Mouse (Mus musculus) neural tube, embryonic 10.5 days (tissue): ENCODE measurements at regions not wholly inside any gene's neighbourhood (a gene's known extent, or its start where the extent isn't known, plus 50 kb on each side); places are given as distances from the start of the nearest gene placed in this dataset.

Experiments used
- DNase-seq: peaks from one replicate; pipeline ENCODE4 v3.0.0-alpha.2; 2017; ENCODE audit warnings: low spot score; ENCODE audit errors: extremely low spot score

- DNase-seq, result no peak
Measured at GRCm38 (mm10) chr6:31190628-31191373, 207.7 kb upstream of the Mkln1 start.

GRCm38 (mm10) chr6:31191577-31191976 is 207.0 kb upstream of the Mkln1 start:
- no peak for DNase-seq

DNA sequence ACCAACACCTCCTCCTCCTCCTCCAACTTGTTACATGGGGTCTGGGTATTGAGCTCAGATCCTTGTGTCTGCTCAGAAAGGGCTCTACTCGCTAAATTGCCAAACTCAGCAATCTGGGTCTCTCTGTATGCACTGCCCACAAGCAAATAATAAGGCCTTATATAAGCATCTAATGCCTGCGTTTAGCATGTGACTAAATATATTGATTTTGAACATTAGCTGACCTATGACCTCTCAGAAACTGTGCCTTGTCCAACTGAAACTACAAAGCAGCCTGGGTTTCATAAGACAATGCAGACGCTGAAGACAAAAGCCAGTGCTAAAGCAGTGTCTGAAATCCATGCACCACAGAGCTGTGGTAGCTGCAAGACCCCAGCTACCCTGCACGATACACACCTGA is 206.3 kb upstream of the Mkln1 start:
- DNase-seq, result no peak

- no peak for DNase-seq
Measured at GRCm38 (mm10) chr6:31193202-31193601, 205.3 kb upstream of the Mkln1 start.

- DNase-seq, result no peak
Measured at GRCm38 (mm10) chr6:31197631-31198338, 200.8 kb upstream of the Mkln1 start.

GRCm38 (mm10) chr6:31198340-31198739 is 200.2 kb upstream of the Mkln1 start:
- DNase-seq, result no peak

GRCm38 (mm10) chr6:31200705-31201104 is 197.8 kb upstream of the Mkln1 start:
- no peak for DNase-seq

DNA sequence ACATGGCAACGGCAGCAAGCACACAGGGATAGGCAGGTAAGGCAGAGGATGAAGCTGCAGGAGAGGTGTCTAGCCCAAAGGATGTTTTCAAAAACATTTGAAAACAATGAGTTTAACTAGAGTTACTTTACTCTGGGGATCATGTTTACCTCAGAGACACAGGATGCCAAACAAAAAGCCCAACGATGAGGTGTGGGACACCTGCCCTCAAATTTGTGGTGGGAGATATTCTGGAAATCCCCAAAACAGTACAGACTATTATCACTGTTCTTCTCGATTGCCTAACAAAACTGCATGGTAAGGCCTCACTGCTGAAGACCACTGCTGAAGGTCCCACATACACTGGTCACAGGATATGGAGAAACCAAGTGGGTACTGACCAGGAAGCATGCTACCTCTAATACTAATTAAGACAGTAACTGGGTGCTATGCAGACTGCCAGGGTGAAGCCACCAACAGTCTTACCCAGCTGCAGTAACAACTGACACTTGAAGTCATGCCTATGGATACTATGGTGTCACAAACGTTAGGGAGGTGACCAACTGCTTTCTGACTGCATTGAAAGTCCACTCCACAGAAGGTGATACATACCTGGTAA is 197.1 kb upstream of the Mkln1 start:
- no peak for DNase-seq

DNA sequence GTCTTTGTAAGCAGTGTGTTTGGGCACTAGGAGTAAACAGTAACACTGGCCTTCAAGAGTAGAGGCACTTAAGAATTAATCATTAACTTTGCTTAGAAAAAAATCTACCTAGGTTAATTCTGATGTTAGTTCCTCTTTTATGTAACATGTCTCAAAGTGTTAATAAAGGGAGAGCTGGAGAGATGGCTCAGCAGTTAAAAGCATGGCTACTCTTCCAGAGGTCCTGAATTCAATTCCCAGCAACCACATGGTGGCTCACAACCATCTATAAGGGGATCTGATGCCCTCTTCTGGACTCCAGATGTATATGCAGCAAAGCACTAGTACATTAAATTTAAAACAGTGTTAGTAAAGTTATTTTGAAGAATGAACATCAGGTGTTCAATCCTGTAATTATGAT is 195.9 kb upstream of the Mkln1 start:
- no peak for DNase-seq

- DNase-seq, result no peak
Measured at GRCm38 (mm10) chr6:31204434-31204833, 194.1 kb upstream of the Mkln1 start.

GRCm38 (mm10) chr6:31204839-31205238 is 193.7 kb upstream of the Mkln1 start:
- DNase-seq, result no peak

GRCm38 (mm10) chr6:31206106-31206505 is 192.4 kb upstream of the Mkln1 start:
- no peak for DNase-seq

- no peak for DNase-seq
Measured at GRCm38 (mm10) chr6:31207231-31207630, 191.3 kb upstream of the Mkln1 start.

DNA sequence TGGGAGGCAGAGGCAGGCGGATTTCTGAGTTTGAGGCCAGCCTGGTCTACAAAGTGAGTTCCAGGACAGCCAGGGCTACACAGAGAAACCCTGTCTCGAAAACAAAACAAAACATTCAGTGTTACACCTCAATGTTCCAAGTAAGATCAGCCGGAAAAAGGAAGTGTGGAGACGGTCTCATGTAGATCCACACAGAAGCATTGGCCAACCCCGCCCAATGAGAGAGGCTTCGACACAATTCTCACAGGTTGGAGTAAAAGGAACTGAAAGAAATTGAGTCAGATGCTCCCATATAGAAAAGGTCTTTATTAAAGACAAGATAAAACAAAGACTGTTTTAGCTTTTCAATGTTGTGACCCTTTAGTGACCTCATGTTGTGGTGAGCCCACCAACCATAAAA is 190.3 kb upstream of the Mkln1 start:
- no peak for DNase-seq

GRCm38 (mm10) chr6:31209411-31210139 is 189.0 kb upstream of the Mkln1 start:
- DNase-seq, result no peak

- DNase-seq, result no peak
Measured at GRCm38 (mm10) chr6:31210209-31210714, 188.3 kb upstream of the Mkln1 start.

DNA sequence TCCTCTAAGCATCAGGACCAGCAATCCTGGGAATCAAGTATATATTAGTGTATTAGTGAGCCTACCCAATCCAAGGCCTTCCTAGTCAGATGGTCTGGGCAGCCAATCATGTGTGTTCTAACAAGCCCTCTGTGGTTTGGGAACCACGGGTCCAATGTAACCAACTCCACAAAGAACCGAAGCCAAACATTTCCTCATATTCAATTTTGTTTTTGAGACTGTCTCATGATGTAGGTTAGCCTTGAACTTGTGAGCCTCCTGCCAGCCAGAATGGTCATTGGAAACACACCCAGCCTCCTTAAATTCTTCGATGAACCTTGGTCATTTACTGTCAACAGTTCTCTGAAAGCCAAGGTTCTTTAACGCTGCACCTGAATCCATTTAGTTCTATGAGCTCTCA is 187.4 kb upstream of the Mkln1 start:
- no peak for DNase-seq

DNA sequence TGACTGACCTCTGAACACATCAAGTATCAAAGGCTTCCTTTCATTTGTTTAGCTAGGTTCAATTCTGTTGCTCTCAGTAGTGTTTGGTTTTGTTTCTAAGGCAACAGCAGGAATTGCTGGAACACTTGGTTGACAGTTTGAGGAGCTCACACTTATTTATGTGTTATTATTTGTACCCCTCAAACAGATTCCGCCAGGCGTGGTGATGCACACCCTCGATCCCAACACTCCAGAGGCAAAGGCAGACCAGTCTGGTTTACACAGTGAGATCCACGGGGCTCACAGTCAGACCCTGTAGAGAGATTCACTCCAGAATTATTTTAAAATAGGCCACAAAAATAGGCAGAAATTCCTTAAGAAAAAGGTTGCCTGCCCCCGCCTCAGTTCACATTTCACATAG is 186.9 kb upstream of the Mkln1 start:
- no peak for DNase-seq

DNA sequence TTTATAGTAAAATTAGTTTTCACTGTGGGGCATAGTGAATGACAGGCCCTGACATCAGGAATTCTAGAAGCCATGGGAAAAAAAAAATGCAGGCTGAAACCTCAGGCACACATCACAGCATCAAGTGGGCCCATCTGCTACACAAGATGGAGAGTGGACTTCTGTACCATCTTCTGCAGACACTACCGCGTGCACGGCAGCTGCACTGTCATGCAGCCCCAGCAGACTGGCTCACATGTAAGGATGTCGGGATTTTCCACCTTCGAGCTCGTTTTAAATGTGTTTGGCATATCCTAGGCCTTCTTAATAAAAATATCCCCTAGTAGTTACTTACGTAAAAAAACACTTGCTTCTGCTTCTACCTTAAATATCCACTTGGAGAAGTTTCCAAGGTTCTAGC is 186.5 kb upstream of the Mkln1 start:
- DNase-seq, result no peak

DNA sequence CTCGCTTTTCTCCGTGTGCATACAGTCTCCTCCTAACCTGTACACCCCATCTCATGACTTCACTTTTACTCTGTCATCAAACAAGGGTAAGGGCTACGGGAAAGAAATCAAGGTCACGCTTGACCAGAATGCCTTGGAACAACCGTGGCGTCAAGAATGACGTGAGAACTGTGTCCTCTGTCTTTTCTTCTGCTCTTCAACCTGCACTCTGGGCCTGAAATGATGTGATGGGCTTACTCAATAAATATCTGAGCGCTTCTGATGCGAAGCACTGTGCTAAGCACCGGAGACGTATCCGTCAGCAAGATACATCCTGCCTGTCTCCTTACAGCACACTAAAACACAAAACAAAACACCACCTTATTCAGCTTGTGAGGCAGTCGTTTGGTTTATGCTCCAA is 185.8 kb upstream of the Mkln1 start:
- DNase-seq, result no peak

DNA sequence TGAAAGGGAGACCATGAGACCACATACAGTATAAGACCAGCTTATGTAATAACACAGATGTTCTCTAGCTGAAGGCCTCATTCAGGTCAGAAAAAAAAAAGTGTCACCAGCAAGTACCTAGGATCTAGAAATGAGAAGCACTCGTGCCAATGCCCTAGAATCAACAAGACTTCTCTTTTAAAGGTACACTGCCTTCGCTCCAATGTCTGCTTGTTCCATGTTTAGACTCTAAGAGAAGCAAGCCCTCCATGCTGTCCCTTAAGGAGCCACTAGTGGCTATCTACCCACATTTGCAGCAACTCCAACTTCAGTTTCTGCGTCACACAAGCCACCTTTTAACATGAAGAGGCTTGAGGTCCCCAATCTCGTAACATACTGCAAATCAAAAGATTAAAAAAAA is 185.4 kb upstream of the Mkln1 start:
- no peak for DNase-seq

- DNase-seq, result no peak
Measured at GRCm38 (mm10) chr6:31215661-31216060, 182.9 kb upstream of the Mkln1 start.
